Mouse (Mus musculus): ENCODE measurements around the gene Zbtb7a. TPM values are rescaled to one million over a fixed set of nuclear protein-coding genes. Genes with fewer than 3 reads are reported as not detected.
"Not testable (repeated sequence)": the region's sequence is repeated elsewhere in the genome, so short reads cannot be mapped to it uniquely, and the experiment has no call there.

The Zbtb7a gene
- polyA plus RNA-seq, 1 experiment from 2014 or later: 11.0 TPM

DNA sequence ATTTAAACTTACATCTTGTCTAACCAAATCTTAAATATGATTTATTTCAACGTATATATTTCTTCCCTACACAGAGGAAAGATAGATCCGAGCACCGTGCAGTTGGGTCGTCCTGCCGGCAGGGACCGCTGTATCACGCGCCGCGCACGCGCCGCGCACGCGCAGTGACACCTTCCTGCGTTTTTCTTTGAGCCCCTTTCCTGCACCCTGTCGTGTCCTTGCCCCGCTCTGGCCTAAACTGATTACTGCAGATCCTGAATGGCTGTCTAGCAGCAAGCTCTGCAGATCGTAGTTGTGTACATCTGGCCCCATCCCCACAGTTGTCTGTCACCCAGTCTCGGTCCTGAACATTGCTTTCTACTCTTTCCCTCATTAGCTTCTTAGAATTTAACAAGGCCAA, 38.1 kb downstream of the Zbtb7a start:
- peaks cover 7% of the 10 kb centered on the region for H3K36me3 ChIP-seq (ENCODE audit: control insufficient read depth, insufficient read depth, low read length)
- H3K27ac ChIP-seq (ENCODE audit: low read depth, low read length): peak overlapping the region; percentile 66
- WGBS: 5% methylated on average over 21 of the region's 21 CpGs
- peaks cover 18% of the 10 kb centered on the region for H3K4me1 ChIP-seq (ENCODE audit: control insufficient read depth, insufficient read depth, low read length)
- ATAC-seq (ENCODE audit: low read depth): peak; percentile 13
- H3K9me3 ChIP-seq (ENCODE audit: control insufficient read depth, low read length): no peaks in the 10 kb centered on the region
- H3K9ac ChIP-seq (replicated peaks; ENCODE audit: low read depth, low read length): peak overlapping the region; percentile 5; the same call in 1 of the 2 replicates
- H3K4me3 ChIP-seq (ENCODE audit: low read depth, low read length): no peak overlapping the region
- peak overlapping the region; percentile 19 for H3K4me2 ChIP-seq (ENCODE audit: low read depth, low read length)
- H3K27me3 ChIP-seq (ENCODE audit: control insufficient read depth, insufficient read depth, low read length): no peaks in the 10 kb centered on the region

DNA sequence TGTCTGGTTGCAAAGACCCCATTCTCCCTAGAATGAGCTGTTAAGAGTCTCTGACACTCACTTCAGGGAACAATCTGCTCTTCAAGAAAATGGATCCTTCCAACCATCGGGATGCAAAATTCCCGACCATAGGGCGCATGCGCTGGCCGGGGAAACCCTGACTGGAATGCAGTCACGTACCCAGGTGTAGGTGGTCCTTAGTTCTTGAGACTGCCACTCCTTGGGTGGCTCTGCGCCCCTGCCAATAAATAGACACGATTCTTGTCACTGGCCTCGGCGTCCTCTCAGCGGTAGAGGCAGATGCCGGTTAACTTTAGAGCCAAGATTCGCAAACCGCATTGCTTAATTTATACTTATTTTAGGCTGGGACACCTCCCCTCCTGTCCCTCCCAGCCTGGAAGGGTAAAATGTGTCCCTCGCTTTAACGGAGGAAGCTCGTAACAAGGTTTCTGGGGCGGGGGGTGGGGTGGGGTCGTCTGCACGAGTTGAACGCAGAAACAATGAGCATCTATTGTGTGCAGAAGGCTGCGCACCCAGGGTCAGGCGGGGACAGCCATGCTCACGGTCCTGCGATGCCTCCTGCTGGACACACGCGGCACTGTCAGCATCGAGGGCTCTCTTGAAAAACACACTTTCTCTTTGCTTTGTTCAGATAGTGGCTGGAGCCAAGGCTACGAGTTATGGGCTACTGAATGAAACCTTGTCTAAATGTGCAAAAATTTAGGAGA, 39.8 kb downstream of the Zbtb7a start:
- Histone ChIP-seq H3K9me3 (ENCODE audit: control insufficient read depth, low read length) (no peaks in the 10 kb centered on the region), H3K4me2 (ENCODE audit: low read depth, low read length) (peak overlapping the region; percentile 72), H3K9ac (replicated peaks; ENCODE audit: low read depth, low read length) (peak overlapping the region; percentile 68), H3K4me3 (ENCODE audit: low read depth, low read length) (peak overlapping the region; percentile 32), H3K4me1 (ENCODE audit: control insufficient read depth, insufficient read depth, low read length) (peaks cover 17% of the 10 kb centered on the region), H3K27ac (ENCODE audit: low read depth, low read length) (peak overlapping the region; percentile 96), H3K27me3 (ENCODE audit: control insufficient read depth, insufficient read depth, low read length) (no peaks in the 10 kb centered on the region), H3K36me3 (ENCODE audit: control insufficient read depth, insufficient read depth, low read length) (peaks cover 23% of the 10 kb centered on the region)
- 1% methylated on average over 29 of the region's 29 CpGs for WGBS
- ATAC-seq (ENCODE audit: low read depth): peak; percentile 69

DNA sequence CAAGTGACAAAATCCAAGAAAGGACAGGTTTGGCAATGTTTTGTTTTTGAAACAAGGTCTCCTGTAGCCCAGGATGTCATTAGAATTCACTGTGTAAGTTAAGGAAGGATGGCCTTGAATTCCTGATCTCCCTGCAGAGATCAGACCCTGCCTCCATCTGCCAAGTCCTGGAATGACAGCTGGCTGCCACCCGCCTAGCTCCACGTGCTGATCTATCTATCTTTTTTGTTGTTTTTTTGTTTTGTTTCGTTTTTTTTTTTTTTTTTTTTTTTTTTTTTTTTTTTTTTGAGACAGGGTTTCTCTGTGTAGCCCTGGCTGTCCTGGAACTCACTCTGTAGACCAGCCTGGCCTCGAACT, 40.3 kb downstream of the Zbtb7a start:
- WGBS: 7% methylated on average over 4 of the region's 4 CpGs
- not testable (repeated sequence) for H3K9ac ChIP-seq (replicated peaks; ENCODE audit: low read depth, low read length); H3K4me3 ChIP-seq (ENCODE audit: low read depth, low read length); H3K27me3 ChIP-seq (ENCODE audit: control insufficient read depth, insufficient read depth, low read length); ATAC-seq (ENCODE audit: low read depth); H3K9me3 ChIP-seq (ENCODE audit: control insufficient read depth, low read length)
- Histone ChIP-seq H3K27ac (ENCODE audit: low read depth, low read length) (peak overlapping the region; percentile 96), H3K4me2 (ENCODE audit: low read depth, low read length) (peak overlapping the region; percentile 72), H3K36me3 (ENCODE audit: control insufficient read depth, insufficient read depth, low read length) (peaks cover 29% of the 10 kb centered on the region), H3K4me1 (ENCODE audit: control insufficient read depth, insufficient read depth, low read length) (peaks cover 17% of the 10 kb centered on the region)

DNA sequence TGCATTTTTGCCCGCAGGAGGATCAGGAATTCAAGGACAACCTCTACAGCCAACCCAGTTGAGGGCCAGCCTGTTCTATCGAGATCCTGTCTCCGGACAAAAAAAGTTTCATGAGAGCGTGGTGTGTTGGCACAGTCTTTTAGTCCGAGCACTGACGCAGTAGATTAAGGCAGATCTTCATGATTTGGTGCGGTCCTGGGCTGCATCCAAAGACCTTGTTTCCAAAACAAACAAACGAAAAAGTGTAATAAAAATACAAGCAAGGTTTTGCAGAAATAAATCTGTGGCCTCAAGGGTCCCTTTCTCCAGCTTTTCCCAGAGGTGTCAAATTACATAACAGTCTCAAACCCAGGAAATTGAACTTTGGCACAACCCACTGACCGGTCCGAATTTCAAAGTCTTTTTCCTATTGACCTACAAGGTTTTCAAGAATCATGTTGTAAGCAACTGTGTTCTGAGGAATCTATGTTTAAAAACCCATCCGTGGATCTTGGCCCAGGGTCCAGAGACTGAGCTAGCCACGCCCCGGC, 41.0 kb downstream of the Zbtb7a start:
- no peak for ATAC-seq (ENCODE audit: low read depth)
- Histone ChIP-seq H3K36me3 (ENCODE audit: control insufficient read depth, insufficient read depth, low read length) (peaks cover 35% of the 10 kb centered on the region), H3K4me3 (ENCODE audit: low read depth, low read length) (peak overlapping the region; percentile 98), H3K27ac (ENCODE audit: low read depth, low read length) (peak overlapping the region; percentile 78), H3K9ac (replicated peaks; ENCODE audit: low read depth, low read length) (no peak overlapping the region; the same call in 1 of the 2 replicates), H3K4me1 (ENCODE audit: control insufficient read depth, insufficient read depth, low read length) (peaks cover 17% of the 10 kb centered on the region), H3K27me3 (ENCODE audit: control insufficient read depth, insufficient read depth, low read length) (no peaks in the 10 kb centered on the region), H3K9me3 (ENCODE audit: control insufficient read depth, low read length) (no peaks in the 10 kb centered on the region), H3K4me2 (ENCODE audit: low read depth, low read length) (peak overlapping the region; percentile 99)
- WGBS: 5% methylated on average over 13 of the region's 13 CpGs

DNA sequence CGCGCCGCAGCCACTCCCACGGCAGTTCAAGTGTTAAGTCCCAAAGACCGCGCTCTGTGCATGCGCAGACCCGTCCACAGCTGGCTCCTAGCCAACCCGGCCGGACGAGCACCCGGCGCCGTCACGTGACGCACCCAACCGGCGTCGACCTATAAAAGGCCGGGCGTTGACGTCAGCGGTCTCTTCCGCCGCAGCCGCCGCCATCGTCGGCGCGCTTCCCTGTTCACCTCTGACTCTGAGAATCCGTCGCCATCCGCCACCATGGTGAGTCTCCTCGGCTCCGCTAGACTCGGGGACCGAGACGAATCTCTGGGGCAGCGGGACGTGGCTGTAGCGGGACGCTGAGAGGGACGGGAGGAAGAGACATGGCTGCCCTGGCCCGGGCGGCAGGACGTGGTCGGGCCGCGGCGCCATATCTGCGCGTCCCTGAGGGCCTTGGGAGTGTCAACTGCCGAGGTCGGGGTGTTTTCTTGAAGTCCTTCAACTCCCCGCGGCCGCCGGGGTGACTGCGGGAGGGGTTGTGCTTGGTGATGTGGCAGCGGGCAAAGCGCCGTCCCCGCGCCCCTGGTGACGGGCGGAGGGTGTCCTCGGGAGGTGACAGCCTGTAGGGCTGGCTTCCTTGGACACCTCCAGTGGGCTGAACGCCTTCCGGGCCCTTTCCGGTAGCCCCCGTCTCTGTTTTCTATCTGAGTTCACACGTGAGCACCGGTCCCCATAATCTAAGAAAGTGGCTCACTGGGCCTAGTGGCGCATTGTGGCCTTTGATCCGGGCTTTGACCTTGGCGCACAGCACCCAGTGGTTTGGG, 41.6 kb downstream of the Zbtb7a start, which contains the start of gene Eef2:
Eef2 (plus strand) TSS at position 166 of the 806 bp plus-strand sequence.
- whole genome bisulfite sequencing: under 1% methylated on average over 77 of the region's 77 CpGs
- peak; percentile 69 for ATAC-seq (ENCODE audit: low read depth)
- H3K4me3 ChIP-seq (ENCODE audit: low read depth, low read length): peak within 1 kb of the TSS; percentile 98
- peak within 1 kb of the TSS; percentile 97 for H3K9ac ChIP-seq (replicated peaks; ENCODE audit: low read depth, low read length)
- peaks cover 42% of the 10 kb centered on the region for H3K36me3 ChIP-seq (ENCODE audit: control insufficient read depth, insufficient read depth, low read length)
- H3K4me1 ChIP-seq (ENCODE audit: control insufficient read depth, insufficient read depth, low read length): peaks cover 17% of the 10 kb centered on the region
- no peaks in the 10 kb centered on the region for H3K27me3 ChIP-seq (ENCODE audit: control insufficient read depth, insufficient read depth, low read length)
- H3K9me3 ChIP-seq (ENCODE audit: control insufficient read depth, low read length): no peaks in the 10 kb centered on the region
- H3K27ac ChIP-seq (ENCODE audit: low read depth, low read length): peak within 1 kb of the TSS; percentile 81
- H3K4me2 ChIP-seq (ENCODE audit: low read depth, low read length): peak within 1 kb of the TSS; percentile 99

DNA sequence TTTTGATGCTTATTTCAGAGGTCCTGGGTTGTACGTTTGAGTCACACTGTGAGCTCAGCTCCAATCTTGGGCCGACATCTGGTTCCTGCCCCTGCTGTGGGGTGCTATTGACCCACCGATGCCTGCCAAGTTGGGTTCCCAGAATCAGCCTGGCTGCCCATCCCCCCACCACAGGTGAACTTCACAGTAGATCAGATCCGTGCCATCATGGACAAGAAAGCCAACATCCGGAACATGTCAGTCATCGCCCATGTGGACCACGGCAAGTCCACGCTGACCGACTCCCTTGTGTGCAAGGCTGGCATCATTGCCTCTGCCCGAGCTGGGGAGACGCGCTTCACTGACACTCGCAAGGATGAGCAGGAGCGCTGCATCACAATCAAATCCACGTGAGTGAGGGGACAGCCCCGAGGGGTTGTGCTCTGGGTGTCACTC, 42.5 kb downstream of the Zbtb7a start:
- Histone ChIP-seq H3K9ac (replicated peaks; ENCODE audit: low read depth, low read length) (peak overlapping the region; percentile 97), H3K9me3 (ENCODE audit: control insufficient read depth, low read length) (no peaks in the 10 kb centered on the region), H3K4me2 (ENCODE audit: low read depth, low read length) (peak overlapping the region; percentile 99), H3K36me3 (ENCODE audit: control insufficient read depth, insufficient read depth, low read length) (peaks cover 50% of the 10 kb centered on the region), H3K4me1 (ENCODE audit: control insufficient read depth, insufficient read depth, low read length) (peaks cover 17% of the 10 kb centered on the region), H3K27ac (ENCODE audit: low read depth, low read length) (peak overlapping the region; percentile 81; the same call in 1 of the 2 replicates), H3K27me3 (ENCODE audit: control insufficient read depth, insufficient read depth, low read length) (no peaks in the 10 kb centered on the region), H3K4me3 (ENCODE audit: low read depth, low read length) (peak overlapping the region; percentile 98)
- 14% methylated on average over 16 of the region's 16 CpGs for WGBS
- ATAC-seq (ENCODE audit: low read depth): no peak

DNA sequence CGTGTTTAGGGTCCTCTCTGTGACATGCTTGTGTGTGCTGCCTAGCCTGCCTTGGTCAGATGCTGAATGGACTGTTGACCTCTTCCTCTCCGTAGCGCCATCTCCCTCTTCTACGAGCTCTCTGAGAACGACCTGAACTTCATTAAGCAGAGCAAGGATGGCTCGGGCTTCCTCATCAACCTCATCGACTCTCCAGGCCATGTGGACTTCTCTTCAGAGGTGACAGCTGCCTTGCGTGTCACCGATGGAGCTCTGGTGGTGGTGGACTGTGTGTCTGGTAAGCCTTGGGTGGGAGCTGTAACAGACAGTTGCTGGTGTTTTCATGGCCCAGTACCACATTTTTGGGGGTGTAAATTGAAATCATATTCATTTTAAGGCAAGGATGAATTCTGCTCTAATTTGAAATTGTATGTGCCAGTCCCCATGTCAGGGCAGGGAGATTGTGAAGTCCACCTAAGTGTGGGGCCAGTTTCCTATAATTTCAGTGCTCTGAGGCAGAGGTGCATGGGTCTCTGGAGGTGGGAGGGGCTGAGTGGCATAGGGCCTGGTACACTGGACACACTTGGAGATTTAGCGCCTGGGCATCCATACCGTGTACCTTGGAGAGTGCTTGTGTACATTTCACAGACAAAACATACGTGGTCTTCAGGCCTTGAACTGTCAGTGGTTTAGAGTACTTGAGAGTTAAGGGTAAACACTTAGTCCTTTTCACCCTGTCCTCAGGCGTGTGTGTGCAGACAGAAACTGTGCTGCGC, 43.1 kb downstream of the Zbtb7a start:
- Histone ChIP-seq H3K36me3 (ENCODE audit: control insufficient read depth, insufficient read depth, low read length) (peaks cover 50% of the 10 kb centered on the region), H3K4me2 (ENCODE audit: low read depth, low read length) (peak overlapping the region; percentile 99), H3K9ac (replicated peaks; ENCODE audit: low read depth, low read length) (peak overlapping the region; percentile 97), H3K4me1 (ENCODE audit: control insufficient read depth, insufficient read depth, low read length) (peaks cover 17% of the 10 kb centered on the region), H3K27ac (ENCODE audit: low read depth, low read length) (no peak overlapping the region), H3K4me3 (ENCODE audit: low read depth, low read length) (peak overlapping the region; percentile 98), H3K9me3 (ENCODE audit: control insufficient read depth, low read length) (no peaks in the 10 kb centered on the region), H3K27me3 (ENCODE audit: control insufficient read depth, insufficient read depth, low read length) (no peaks in the 10 kb centered on the region)
- WGBS: 66% methylated on average over 14 of the region's 14 CpGs
- no peak for ATAC-seq (ENCODE audit: low read depth)

DNA sequence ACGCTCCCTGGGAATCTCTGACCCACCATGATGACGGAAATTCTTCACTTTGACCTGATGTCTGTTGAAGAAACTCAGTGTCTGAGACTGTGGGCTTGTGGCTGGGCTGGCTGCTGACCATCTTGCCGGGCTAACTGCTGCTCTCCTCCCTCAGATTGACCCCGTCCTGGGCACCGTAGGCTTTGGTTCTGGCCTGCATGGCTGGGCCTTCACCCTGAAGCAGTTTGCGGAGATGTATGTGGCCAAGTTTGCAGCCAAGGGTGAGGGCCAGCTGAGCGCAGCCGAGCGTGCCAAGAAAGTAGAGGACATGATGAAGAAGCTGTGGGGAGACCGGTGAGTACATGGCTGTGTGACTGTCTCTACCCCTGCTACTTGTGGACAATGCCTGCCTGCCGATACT, 43.9 kb downstream of the Zbtb7a start:
- H3K9ac ChIP-seq (replicated peaks; ENCODE audit: low read depth, low read length): peak overlapping the region; percentile 1; the same call in 1 of the 2 replicates

More for the DNA sequence above, 43.9 kb downstream of the Zbtb7a start:
- Histone ChIP-seq H3K9me3 (ENCODE audit: control insufficient read depth, low read length) (no peaks in the 10 kb centered on the region), H3K36me3 (ENCODE audit: control insufficient read depth, insufficient read depth, low read length) (peaks cover 50% of the 10 kb centered on the region), H3K4me2 (ENCODE audit: low read depth, low read length) (no peak overlapping the region), H3K27me3 (ENCODE audit: control insufficient read depth, insufficient read depth, low read length) (no peaks in the 10 kb centered on the region), H3K4me3 (ENCODE audit: low read depth, low read length) (no peak overlapping the region), H3K27ac (ENCODE audit: low read depth, low read length) (no peak overlapping the region), H3K4me1 (ENCODE audit: control insufficient read depth, insufficient read depth, low read length) (peaks cover 18% of the 10 kb centered on the region)
- 91% methylated on average over 11 of the region's 11 CpGs for WGBS
- no peak for ATAC-seq (ENCODE audit: low read depth)
